Mouse (Mus musculus) spleen, postnatal 36 days (tissue): ENCODE measurements around the gene Cd320.
A peak's percentile ranks its signal among the peaks of the same experiment; 100 is the strongest.
"Not testable (repeated sequence)": the region's sequence is repeated elsewhere in the genome, so short reads cannot be mapped to it uniquely, and the experiment has no call there.

Source experiments
- DNase-seq, 2 experiments: peaks; one replicate each; pipeline ENCODE4 v3.0.0; 2022; ENCODE audit warnings: low spot score in 2 of 2, mixed read lengths in 1 of 2

The Cd320 gene

GRCm38 (mm10) chr17:33824997-33825330 is 17.9 kb upstream of the Cd320 start:
- not testable (repeated sequence) for DNase-seq

DNA sequence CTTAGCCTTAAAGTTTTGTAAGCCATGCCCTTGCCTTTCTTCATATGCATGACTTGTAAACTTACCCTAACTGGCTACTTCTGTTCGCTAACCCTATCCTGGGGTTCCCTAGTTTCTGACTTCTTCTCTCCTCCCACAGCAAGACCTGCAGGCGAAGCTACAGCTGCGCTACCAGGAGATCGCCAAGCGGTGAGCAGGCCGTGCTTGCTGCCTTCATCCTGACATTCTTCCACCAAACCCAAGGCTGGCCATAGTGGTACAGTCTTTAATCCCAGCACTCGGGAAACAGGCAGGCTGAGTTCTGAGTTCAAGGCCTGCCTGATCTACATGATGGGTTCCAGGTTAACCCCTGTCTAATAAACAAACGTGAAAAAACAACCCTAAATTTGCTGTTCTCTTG is 17.4 kb upstream of the Cd320 start:
- no peak for DNase-seq

DNA sequence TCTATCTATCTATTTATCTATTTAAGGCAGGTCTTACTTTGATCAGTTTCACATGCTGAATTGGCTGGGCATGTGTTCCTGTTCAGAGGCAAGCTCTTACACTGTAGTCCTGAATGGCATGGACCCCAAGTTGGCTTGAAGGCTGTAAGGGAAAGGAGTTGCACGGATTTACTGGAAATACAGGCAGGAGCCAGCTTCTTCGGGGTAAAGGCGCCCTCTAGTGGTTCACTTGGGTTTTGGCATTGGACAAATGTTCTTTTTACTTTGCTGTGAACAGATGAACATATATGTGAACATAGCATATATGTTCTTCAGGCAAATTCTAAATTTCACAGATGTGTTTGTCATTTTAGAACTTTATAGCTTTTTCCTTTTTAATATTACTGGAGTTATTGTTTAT is 16.0 kb upstream of the Cd320 start:
- DNase-seq = peak; percentile 31 to 50

DNA sequence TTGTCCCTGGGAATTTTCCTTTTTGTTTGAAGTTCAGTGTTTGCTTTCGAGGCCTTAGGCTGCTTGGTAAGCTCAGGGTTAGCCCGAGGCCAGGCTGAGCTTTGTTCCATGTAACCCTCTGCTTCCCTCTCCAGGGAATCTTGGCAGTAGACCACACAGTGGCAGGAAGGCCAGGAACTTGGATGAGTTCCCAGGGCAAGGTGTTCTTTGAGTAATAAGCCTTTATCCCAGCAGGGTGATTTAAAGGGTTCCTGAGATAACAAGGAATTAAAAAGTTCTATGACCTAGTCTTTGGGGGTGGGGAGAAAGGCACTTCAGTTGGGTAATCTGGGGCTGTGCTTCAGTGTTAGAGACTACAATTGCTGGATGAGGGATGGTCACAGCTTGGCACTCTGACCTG is 14.0 kb upstream of the Cd320 start:
- DNase-seq = no peak

GRCm38 (mm10) chr17:33829561-33829960 is 13.3 kb upstream of the Cd320 start:
- no peak for DNase-seq

GRCm38 (mm10) chr17:33844196-33844595 is 1.3 kb downstream of the Cd320 start:
- DNase-seq = no peak

- DNase-seq = no peak
These were observed 5.2 kb downstream of the Cd320 start for GRCm38 (mm10) chr17:33848139-33848538.

DNA sequence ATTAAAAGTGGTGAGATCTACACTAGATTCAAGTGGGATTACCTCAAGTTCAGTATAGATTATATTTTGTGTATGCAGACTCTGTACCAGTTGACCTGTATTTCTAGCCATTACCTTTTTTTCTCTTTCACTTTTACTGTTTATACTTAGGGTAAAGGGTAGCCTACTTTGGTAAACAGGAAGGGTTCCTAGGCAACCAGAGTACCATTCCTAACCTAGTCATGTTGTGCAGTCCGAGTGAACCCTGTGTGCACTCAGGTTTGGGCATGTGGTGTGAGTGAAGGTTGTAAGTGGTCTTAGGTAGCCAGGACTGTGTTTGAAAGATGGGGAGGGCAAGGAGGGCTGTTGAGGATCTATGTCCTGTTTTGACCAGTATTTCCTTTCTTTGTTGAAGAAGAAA is 8.4 kb downstream of the Cd320 start:
- DNase-seq = no peak

GRCm38 (mm10) chr17:33857816-33858215 is 14.9 kb downstream of the Cd320 start:
- DNase-seq = no peak

DNA sequence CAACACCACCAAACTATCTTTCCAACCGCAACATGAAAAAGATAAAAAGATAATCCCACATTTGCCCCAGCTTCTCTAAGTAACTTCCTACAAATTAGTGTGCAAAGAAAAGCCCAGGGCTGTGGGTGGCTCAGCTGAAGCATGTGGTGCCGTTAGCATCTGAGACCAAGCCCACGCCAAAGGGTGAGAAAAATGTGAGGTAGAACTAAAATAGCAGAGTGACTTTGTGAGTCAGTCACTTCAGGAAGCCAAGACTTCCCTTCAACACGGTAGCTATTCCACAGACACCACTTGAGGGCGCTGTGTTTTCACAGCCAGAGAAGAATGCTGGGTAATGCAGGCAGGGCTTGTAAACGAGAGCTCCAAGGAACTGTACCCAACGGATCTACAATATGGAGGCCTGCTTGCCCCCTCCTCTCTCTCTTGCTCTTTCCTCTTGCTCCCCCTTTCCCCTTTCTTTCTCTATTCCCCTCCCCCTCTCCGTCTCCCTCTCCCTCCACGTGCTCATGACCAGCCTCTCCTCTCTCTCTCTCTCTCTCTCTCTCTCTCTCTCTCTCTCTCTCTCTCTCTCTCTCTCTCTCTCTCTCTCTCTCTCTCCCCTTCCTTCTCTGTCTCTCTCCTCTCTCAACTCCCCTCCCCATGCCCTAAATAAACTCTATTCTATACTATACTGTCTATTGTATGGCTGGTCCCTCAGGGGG is 22.6 kb downstream of the Cd320 start:
- DNase-seq = peak; percentile 60 to 63

- DNase-seq = not testable (repeated sequence)
These were observed 30.6 kb downstream of the Cd320 start, which contains the start of gene Gm7029 for GRCm38 (mm10) chr17:33873537-33873936. Gene Gm7029 (plus strand): TSS chr17:33873837.

- no peak for DNase-seq
These were observed 31.5 kb downstream of the Cd320 start for GRCm38 (mm10) chr17:33874411-33874810.

DNA sequence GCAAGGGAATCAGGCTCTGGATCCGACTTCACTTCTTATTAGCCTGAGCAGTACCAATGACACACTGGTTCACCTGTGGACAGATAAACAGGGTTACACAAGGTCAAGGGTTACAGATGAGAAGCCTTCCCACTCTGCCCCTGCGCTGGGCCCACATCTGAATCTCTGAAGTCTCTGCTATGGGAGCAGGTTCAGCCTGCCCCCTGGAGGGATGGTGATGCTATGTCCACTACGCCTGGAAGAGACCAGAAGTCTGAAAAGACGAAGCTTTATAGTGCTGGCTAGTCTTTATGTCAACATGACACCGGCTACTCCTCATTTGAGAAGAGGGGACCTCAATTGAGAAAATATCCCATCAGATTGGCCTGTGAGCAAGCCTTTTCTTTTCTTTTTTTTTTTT is 32.9 kb downstream of the Cd320 start:
- DNase-seq = not testable (repeated sequence)

DNA sequence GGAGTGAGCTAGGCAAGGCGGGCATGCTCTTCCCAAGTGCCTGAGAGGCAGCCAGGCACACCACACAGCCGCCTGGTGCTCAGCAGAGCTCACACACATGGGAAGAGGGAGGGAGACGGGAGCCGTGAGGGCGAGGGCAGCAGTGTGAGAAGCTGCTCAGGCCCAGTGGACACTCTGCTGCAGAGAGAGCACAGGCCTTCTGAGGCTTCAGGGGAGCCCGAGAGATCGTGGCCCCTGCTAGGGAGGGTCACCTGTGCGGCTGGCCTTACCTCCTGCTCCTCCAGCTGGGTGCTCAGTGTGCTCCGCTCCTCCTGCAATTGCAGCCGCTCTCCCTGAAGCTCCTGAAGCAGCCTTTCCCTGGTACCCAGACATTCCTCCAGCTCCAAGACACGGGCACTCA is 41.4 kb downstream of the Cd320 start:
- not testable (repeated sequence) for DNase-seq

GRCm38 (mm10) chr17:33887802-33888201 is 44.9 kb downstream of the Cd320 start:
- not testable (repeated sequence) for DNase-seq

- not testable (repeated sequence) for DNase-seq
These were observed 45.3 kb downstream of the Cd320 start for GRCm38 (mm10) chr17:33888230-33888629.

GRCm38 (mm10) chr17:33889941-33890532 is 47.1 kb downstream of the Cd320 start:
- DNase-seq = not testable (repeated sequence)

DNA sequence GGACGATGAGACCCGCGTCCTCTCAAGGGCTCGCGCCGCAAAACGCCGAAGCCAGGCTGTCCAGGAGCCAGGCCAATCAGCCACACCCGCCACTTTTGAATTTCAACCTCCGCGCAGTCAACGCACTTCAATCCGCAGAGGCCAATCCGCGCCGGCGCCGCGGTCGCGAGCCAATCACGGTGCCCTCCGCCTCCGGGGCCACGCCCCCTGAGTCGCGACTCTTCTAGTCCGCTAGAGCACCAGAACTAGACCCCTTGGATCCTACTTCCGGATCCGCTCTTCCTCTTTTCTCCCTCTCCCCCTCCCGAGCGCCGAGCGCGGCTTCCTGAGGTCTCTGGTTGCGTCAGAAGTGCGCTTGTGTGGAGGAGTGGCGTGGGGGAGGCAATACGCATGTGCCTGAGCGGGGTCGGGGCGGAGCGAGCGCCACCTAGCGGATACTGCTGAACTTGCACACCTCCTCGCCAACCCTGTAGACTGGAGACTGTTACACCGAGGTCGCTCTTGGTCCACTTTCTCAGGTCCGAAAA is 47.7 kb downstream of the Cd320 start, which contains the start of gene Kifc1:
Gene Kifc1 (minus strand): TSS at position 129 of the 527 bp plus-strand sequence.
- peak; percentile 100 for DNase-seq

GRCm38 (mm10) chr17:33891357-33891756 is 48.5 kb downstream of the Cd320 start:
- DNase-seq = no peak

DNA sequence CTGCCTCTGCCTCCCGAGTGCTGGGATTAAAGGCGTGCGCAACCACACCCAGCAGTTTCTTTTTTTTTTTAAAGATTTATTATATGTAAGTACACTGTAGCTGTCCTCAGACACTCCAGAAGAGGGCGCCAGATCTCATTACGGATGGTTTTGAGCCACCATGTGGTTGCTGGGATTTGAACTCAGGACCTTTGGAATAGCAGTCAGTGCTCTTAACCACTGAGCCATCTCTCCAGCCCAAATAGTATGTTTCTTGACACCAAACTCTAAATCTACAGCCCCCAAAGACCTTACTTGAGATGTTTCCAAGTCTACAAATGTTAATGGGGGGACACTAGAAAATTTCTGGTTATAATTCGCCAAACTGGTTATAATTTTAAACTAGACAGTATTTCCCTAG is 49.0 kb downstream of the Cd320 start:
- DNase-seq = not testable (repeated sequence)

- no peak for DNase-seq
These were observed 49.5 kb downstream of the Cd320 start for GRCm38 (mm10) chr17:33892429-33892828.

GRCm38 (mm10) chr17:33893011-33893410 is 50.1 kb downstream of the Cd320 start:
- not testable (repeated sequence) for DNase-seq
